Mouse (Mus musculus): Measurements from ENCODE around the gene Guf1. TPM values are rescaled to one million over a fixed set of nuclear protein-coding genes. Genes with fewer than 3 reads are reported as not detected.
A peak's percentile ranks its signal among the peaks of the same experiment; 100 is the strongest.

The Guf1 gene
- 47.2 and 47.8 TPM in 2 replicates for polyA plus RNA-seq (2015; fragmentation: Nextera tagmentation; extraction: Ambion mirVana)

DNA sequence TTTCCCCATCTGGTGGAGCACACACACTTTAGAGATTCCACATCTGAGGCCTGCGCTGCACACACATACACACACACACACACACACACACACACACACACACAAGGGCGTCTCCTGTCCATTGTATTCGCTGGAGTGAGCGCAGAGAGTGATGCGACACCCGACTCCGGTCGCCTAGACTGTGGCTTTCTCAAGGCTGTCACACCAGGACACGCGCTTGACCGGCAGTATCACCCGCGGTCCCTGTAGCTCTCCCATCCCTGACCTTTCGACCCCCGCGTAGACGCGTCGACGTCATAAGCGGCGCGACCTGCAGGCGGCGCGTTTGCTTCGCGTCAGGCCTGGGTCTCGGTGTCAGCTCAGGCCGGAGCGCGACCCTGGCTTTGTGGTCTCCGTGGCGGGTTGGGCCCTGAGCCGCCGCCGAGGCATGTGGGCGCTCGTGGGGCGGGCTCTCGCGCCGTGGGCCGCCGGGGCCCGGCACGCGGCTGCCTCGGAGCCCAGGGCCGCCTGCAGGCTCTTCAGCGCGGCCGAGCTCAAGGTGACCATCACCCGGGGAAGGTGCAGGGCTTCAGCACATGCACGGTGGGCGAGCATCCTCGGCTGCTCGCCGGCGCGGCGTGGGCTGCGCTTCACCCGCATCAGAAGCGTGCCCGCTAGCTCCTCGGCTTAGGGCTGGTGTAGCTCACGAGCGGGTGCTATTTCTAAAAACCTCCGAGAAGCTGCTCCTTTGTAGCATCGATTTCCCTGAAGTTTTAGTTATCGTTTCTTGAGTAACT lies at the start of gene Guf1:
Gene Guf1, plus strand, starts transcription at position 296 of the 776 bp plus-strand sequence.
- H3K27ac ChIP-seq (replicated peaks): peak within 1 kb of the TSS; percentile 95
- peak within 1 kb of the TSS; percentile 57 for H3K4me2 ChIP-seq (replicated peaks)
- no peaks in the 10 kb centered on the region for H3K9me3 ChIP-seq
- ATAC-seq (replicated peaks): peak; percentile 91
- H3K36me3 ChIP-seq: peaks cover 17% of the 10 kb centered on the region; the same call in 1 of the 2 replicates
- peak within 1 kb of the TSS; percentile 99 for H3K4me3 ChIP-seq
- WGBS: under 1% methylated on average over 72 of the region's 72 CpGs
- H3K27me3 ChIP-seq: no peaks in the 10 kb centered on the region
- peaks cover 12% of the 10 kb centered on the region for H3K4me1 ChIP-seq
- H3K9ac ChIP-seq (replicated peaks): peak within 1 kb of the TSS; percentile 99

DNA sequence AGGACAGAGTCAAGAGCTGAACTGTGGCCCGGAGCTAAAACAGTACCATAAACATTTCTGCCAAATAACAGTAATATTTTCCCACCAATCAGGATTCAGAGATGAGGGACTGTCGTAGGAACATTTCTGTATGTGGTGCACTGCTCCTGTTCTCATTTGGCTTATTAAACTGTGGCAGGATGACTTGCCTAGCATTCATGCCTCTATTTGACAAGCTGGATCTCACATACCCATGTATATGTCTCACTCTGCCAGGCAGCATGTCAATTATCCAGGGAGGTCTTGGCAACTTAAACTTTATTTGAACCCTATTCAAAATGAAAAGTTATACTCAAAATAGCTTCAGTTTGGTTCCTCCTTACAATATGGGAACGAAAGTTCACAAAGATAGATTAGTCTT lies 49.7 kb upstream of the Guf1 start:
- no peaks in the 10 kb centered on the region for H3K4me1 ChIP-seq
- H3K4me2 ChIP-seq (replicated peaks): no peak overlapping the region
- H3K27ac ChIP-seq (replicated peaks): no peak overlapping the region
- 80% methylated on average over 3 of the region's 3 CpGs for WGBS
- H3K9ac ChIP-seq (replicated peaks): no peak overlapping the region
- no peak overlapping the region for H3K4me3 ChIP-seq
- H3K36me3 ChIP-seq: no peaks in the 10 kb centered on the region
- peak; percentile 67; the same call in 1 of the 2 replicates for ATAC-seq (replicated peaks)
- no peaks in the 10 kb centered on the region for H3K9me3 ChIP-seq
- H3K27me3 ChIP-seq: no peaks in the 10 kb centered on the region

DNA sequence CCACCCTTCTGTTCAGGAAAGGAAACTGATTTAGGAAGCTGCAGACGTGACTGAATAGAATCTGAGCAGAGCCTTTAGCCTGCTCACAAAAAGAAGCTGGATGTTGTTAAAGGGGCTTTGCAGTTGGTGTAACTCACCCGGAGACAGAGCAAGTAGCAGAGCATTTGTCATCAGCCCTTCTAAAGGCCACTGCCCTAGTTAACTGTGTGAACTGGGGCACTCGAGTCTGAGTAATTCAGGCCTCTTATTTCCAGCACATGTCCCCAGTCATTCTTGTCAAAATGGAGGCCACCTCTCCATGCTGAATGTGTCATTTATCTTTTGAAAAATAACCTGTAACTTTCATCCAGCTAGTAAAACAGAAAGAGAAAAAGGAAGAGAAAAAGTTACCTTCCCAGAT lies 45.1 kb upstream of the Guf1 start:
- Histone ChIP-seq H3K27ac (replicated peaks) (no peak overlapping the region), H3K9me3 (no peaks in the 10 kb centered on the region), H3K27me3 (no peaks in the 10 kb centered on the region), H3K36me3 (no peaks in the 10 kb centered on the region), H3K4me2 (replicated peaks) (no peak overlapping the region), H3K4me3 (no peak overlapping the region), H3K9ac (replicated peaks) (no peak overlapping the region), H3K4me1 (no peaks in the 10 kb centered on the region)
- 46% methylated on average over 3 of the region's 3 CpGs for WGBS
- no peak for ATAC-seq (replicated peaks)

DNA sequence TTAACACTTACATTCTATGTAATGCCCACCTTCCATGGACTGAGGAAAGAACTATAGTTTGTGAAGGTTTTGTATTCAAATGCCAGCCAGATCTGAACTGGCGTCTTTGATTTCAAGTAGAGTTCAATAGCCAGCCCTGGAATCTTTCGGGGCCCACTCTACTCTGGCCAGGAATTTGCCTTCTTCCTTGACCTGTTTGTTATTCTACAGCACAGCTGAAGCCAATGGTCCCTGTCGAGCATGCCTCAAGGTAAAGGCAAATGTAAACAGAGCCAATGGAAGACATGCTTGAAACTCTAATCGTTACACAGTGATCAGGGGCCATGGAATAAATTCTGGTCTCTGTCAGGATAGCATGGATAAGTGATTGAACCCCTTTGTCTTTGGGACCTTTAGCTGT lies 44.5 kb upstream of the Guf1 start:
- 79% methylated on average over 4 of the region's 4 CpGs for WGBS
- H3K36me3 ChIP-seq: no peaks in the 10 kb centered on the region
- no peak for ATAC-seq (replicated peaks)
- H3K9me3 ChIP-seq: no peaks in the 10 kb centered on the region
- no peak overlapping the region for H3K9ac ChIP-seq (replicated peaks)
- no peaks in the 10 kb centered on the region for H3K27me3 ChIP-seq
- no peaks in the 10 kb centered on the region for H3K4me1 ChIP-seq
- H3K4me3 ChIP-seq: no peak overlapping the region
- H3K27ac ChIP-seq (replicated peaks): no peak overlapping the region
- H3K4me2 ChIP-seq (replicated peaks): no peak overlapping the region

DNA sequence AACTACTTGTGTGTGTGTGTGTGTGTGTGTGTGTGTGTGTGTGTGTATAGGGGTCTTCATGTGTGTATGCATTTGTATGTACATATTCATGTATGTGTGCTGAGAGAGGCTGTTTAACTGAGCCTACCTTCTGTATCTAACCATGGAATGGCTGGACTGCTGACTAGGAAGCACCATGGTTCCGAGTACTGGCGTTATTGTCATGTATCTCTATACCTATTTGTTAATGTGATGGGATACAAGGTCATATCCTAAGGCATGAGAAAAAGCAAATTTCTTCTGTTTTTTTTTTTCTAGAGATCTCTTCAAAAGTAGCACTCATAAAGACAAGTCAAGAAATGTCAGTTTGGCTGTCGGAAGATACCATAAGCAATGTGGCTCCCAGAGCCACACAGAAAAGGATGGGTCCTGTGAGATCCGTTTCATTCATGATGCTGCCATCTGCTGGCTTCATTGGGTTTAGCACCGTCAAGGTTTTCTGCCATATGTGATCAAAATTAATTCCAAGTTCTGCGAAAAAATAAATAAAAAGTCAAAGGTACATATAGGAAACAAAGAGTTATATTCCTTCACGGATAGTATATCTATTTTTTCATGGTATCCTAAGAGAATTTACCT lies 36.0 kb upstream of the Guf1 start:
- WGBS: 37% methylated on average over 7 of the region's 7 CpGs
- Histone ChIP-seq H3K4me2 (replicated peaks) (no peak overlapping the region), H3K4me3 (no peak overlapping the region), H3K9ac (replicated peaks) (no peak overlapping the region), H3K36me3 (no peaks in the 10 kb centered on the region), H3K27me3 (no peaks in the 10 kb centered on the region), H3K9me3 (no peaks in the 10 kb centered on the region), H3K27ac (replicated peaks) (no peak overlapping the region), H3K4me1 (no peaks in the 10 kb centered on the region)
- peak; percentile 64; the same call in 1 of the 2 replicates for ATAC-seq (replicated peaks)

DNA sequence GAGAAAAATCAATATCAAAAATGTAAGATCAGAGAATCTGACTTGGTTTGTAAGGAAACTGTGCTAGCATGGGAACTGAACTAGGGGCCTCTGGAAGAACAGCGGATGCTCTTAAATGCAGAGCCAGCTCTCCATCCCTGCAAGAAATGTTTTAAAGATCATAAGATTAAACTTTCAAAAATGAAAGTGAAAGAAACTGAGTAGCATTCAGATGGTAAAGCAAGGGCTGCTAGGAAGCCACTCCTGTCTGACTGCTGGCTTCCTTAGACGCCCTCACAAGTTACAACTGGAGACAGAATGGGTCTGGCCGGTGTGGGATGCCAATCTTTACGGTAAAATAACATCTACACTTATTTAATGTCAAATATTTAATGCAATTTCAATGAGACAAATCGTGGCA lies 34.7 kb upstream of the Guf1 start:
- H3K9ac ChIP-seq (replicated peaks): no peak overlapping the region
- H3K4me1 ChIP-seq: no peaks in the 10 kb centered on the region
- WGBS: 78% methylated on average over 5 of the region's 5 CpGs
- no peaks in the 10 kb centered on the region for H3K9me3 ChIP-seq
- no peak overlapping the region for H3K27ac ChIP-seq (replicated peaks)
- H3K4me3 ChIP-seq: no peak overlapping the region
- no peaks in the 10 kb centered on the region for H3K27me3 ChIP-seq
- no peaks in the 10 kb centered on the region for H3K36me3 ChIP-seq
- H3K4me2 ChIP-seq (replicated peaks): no peak overlapping the region
- ATAC-seq (replicated peaks): no peak

DNA sequence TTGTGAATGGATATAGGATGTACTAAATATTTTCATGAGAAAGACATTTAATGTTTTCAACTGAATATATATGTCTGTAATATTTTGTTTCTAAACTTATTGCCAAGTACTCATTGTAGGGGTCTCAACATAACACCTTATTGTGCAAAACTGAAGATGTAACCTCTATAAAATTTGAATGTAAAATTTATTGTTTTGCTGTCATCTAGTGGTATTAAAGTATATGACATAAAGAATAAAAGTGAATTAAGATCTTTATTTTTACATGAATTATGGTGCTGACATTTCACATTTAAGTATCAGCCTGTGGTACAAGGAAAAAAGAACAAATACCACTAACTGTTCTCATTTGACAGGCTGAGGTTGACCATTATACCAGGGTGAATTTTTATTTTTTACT lies 32.8 kb upstream of the Guf1 start:
- Histone ChIP-seq H3K27ac (replicated peaks) (no peak overlapping the region), H3K4me3 (no peak overlapping the region), H3K4me2 (replicated peaks) (no peak overlapping the region), H3K27me3 (no peaks in the 10 kb centered on the region), H3K36me3 (no peaks in the 10 kb centered on the region), H3K4me1 (no peaks in the 10 kb centered on the region), H3K9ac (replicated peaks) (no peak overlapping the region), H3K9me3 (no peaks in the 10 kb centered on the region)
- ATAC-seq (replicated peaks): no peak

DNA sequence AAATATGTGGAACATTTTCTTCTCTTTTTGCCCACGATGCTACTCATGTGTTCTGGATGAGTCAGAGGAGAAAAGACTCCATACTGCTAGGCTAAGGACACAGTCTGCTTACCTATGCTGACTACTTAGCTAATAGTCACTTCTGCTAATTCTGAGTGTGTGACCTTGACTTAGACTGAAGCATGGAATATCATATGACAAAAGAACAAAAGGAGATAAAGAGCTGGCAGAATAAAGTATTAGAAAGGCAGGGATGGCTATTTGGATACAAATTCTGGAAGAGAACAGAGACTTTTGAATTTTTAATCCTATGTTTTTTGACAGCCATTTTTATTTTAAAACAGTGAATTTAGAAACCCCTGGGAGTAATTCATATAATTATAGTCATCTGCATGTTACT lies 15.0 kb upstream of the Guf1 start:
- no peak overlapping the region for H3K4me3 ChIP-seq
- no peak overlapping the region for H3K4me2 ChIP-seq (replicated peaks)
- no peaks in the 10 kb centered on the region for H3K27me3 ChIP-seq
- no peaks in the 10 kb centered on the region for H3K9me3 ChIP-seq
- H3K36me3 ChIP-seq: no peaks in the 10 kb centered on the region
- no peaks in the 10 kb centered on the region for H3K4me1 ChIP-seq
- no peak overlapping the region for H3K27ac ChIP-seq (replicated peaks)
- H3K9ac ChIP-seq (replicated peaks): no peak overlapping the region
- no peak for ATAC-seq (replicated peaks)
- 86% methylated on average over 1 of the region's 1 CpGs for WGBS

DNA sequence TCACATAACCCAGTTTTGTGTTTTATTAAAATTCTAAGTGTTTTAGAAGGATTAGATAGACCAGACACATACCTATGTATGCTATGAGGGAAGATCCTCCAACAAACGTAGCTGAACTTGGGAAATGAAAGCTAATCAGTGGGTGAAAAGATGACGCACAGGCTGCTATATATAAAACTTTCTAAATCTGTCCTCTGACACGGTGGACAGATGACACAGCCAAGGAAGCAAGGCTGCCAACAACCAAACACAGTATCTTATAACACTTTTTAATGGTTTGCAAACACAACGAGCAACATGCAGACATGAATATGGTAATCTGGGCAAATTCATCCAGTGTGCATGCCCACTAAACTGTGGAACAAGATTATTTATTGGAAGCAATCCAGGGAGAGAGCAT lies 14.2 kb upstream of the Guf1 start, which contains the start of gene Yipf7:
Gene Yipf7, minus strand, starts transcription at position 160 of the 400 bp plus-strand sequence.
- no peaks in the 10 kb centered on the region for H3K4me1 ChIP-seq
- H3K27ac ChIP-seq (replicated peaks): no peak within 1 kb of the TSS
- ATAC-seq (replicated peaks): 0 out of 2 replicates have a peak, but pooled peaks have one; percentile 19
- H3K27me3 ChIP-seq: no peaks in the 10 kb centered on the region
- no peak within 1 kb of the TSS for H3K4me2 ChIP-seq (replicated peaks)
- no peaks in the 10 kb centered on the region for H3K9me3 ChIP-seq
- WGBS: 59% methylated on average over 4 of the region's 4 CpGs
- no peak within 1 kb of the TSS for H3K4me3 ChIP-seq
- no peak within 1 kb of the TSS for H3K9ac ChIP-seq (replicated peaks)
- no peaks in the 10 kb centered on the region for H3K36me3 ChIP-seq

DNA sequence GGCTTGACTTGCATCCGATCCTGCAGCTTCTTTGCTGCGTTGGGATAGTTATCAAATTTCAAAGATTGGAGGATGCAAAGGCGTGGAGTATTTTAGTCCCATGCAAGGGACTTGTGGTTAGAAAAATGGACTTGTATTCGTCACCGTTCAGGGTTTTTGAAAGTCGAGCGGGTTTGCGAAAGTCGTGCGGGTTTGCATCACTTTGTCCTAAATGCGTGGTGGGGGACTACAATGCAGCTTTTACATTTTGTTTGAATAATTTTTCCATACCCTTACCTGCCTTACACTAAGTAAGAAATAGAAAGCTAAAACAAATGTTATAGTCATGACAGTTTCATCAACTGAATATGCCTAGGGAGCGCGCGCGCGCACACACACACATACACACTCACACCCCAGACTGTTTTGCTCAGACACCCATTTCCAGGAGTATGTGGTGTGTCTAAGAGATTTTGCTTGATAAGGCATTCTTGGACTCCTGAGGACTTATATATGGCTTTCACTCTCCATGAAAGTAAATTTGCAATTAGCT lies 747 bp downstream of the Guf1 start:
- Histone ChIP-seq H3K9ac (replicated peaks) (peak overlapping the region; percentile 99), H3K27me3 (no peaks in the 10 kb centered on the region), H3K4me1 (peaks cover 12% of the 10 kb centered on the region), H3K27ac (replicated peaks) (peak overlapping the region; percentile 95), H3K4me2 (replicated peaks) (peak overlapping the region; percentile 57), H3K36me3 (peaks cover 21% of the 10 kb centered on the region; the same call in 1 of the 2 replicates), H3K4me3 (peak overlapping the region; percentile 99), H3K9me3 (no peaks in the 10 kb centered on the region)
- 8% methylated on average over 16 of the region's 16 CpGs for WGBS
- ATAC-seq (replicated peaks): peak; percentile 29

DNA sequence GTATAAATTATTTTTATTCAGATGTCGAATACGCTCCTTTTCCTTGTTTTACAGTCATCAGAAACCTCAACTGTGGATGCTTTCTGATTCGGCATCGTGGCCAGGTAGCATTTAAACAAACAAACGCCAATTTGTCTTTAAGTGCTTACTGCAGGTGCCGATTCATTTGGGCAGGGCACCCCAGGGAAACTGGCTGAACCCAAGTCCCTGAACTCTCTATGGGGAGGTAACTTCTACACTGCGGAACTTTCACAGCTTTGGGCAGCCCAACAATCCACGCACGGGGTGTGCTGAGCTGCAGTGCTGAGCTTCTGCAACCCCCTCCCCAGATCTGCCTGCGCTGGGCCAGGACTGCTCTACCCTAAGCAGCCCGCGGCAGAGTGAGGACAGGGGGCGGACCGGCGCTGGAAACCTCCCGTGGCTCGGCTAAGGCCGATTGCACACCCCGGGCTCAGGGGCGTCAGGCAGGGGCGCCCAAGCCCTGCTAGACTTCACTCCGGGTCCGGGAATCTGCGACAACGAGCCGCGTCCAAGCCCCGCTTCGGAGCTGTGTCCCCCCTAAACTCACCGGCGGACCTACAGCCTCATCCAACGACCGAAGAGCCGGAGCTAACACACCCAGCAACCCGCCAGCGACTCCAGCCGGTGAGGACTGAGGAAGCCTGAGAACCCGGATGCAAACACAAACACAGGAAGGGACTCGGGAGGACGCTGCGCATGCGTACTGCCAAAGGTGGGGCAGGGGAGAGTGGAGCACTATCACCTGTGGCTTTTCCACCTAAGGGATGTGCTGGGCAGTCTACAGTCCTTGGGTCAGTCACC lies 35.1 kb downstream of the Guf1 start, which contains the start of gene Gnpda2:
Gene Gnpda2, minus strand, starts transcription at position 701 of the 822 bp plus-strand sequence.
- peaks cover 12% of the 10 kb centered on the region; the same call in 1 of the 2 replicates for H3K36me3 ChIP-seq
- ATAC-seq (replicated peaks): peak; percentile 98
- 4% methylated on average over 42 of the region's 42 CpGs for WGBS
- peak within 1 kb of the TSS; percentile 65 for H3K4me3 ChIP-seq
- H3K9ac ChIP-seq (replicated peaks): peak within 1 kb of the TSS; percentile 79
- no peaks in the 10 kb centered on the region for H3K27me3 ChIP-seq
- peak within 1 kb of the TSS; percentile 78 for H3K4me2 ChIP-seq (replicated peaks)
- H3K9me3 ChIP-seq: no peaks in the 10 kb centered on the region
- peak within 1 kb of the TSS; percentile 85 for H3K27ac ChIP-seq (replicated peaks)
- H3K4me1 ChIP-seq: peaks cover 9% of the 10 kb centered on the region

All from forebrain, embryonic 15.5 days (tissue).